ENCODE assay signal across 31 mouse cellular contexts in the genomic region with DNA sequence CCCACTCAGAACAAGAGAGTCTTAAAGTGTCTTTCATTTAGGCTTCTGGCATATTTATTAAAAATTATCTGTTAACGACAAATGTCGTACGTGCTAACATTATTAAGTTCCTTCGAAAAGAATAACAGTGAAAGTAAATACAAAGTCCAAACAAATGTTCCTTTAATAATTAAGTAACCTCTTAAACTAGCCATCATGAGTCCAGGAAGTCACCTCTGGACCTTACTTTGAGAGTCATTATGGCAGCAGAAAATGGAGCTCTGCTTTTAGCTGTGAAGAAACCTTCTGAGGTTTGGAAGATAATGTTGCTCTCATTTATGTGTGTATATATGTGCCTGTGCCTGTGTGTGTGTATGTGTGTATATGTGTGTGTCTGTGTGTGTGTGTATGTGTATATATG. TPM values are rescaled to one million over a fixed set of nuclear protein-coding genes. Genes with fewer than 3 reads are reported as not detected.
"Had no signal": no experiment of that assay in that cellular context is flagged by ENCODE, and none has a peak within 500 bp of the region (broad histone marks: within the 10 kb centered on the region; RNA-seq: fewer than 3 reads in every experiment).

No protein-coding gene starts in this region.

- H3K9me3 ChIP-seq: embryonic facial prominence, embryonic 10.5 days; embryonic facial prominence, embryonic 12.5 days; embryonic facial prominence, embryonic 13.5 days; embryonic facial prominence, embryonic 15.5 days; forebrain, embryonic 12.5 days; forebrain, embryonic 13.5 days; forebrain, embryonic 15.5 days had no signal

- DNase-seq: cerebellum, adult 2 months; cerebellum, adult 8-10 months; cerebellum, adult 9-10 months; cerebellum, adult 9-11 months; cerebellum, postnatal 10 days; cerebellum, postnatal 14 days; cerebellum, postnatal 25 days; cerebellum, postnatal 36 days; embryo, embryonic 11 days; forebrain, postnatal 0 days; gastrocnemius, adult 2 months; gastrocnemius, postnatal 10 days; gastrocnemius, postnatal 14 days; gastrocnemius, postnatal 25 days; gastrocnemius, postnatal 36 days; heart, adult 18-20 months had no signal

- H3K4me1 ChIP-seq: embryonic facial prominence, embryonic 10.5 days; embryonic facial prominence, embryonic 12.5 days; embryonic facial prominence, embryonic 13.5 days; embryonic facial prominence, embryonic 15.5 days; forebrain, embryonic 10.5 days; forebrain, embryonic 12.5 days; forebrain, embryonic 13.5 days; forebrain, embryonic 15.5 days had no signal

- H3K27me3 ChIP-seq: embryonic facial prominence, embryonic 12.5 days; embryonic facial prominence, embryonic 13.5 days; embryonic facial prominence, embryonic 15.5 days; forebrain, embryonic 12.5 days; forebrain, embryonic 13.5 days; forebrain, embryonic 15.5 days had no signal

- H3K4me2 ChIP-seq: embryonic facial prominence, embryonic 12.5 days; embryonic facial prominence, embryonic 13.5 days; embryonic facial prominence, embryonic 15.5 days; forebrain, embryonic 12.5 days; forebrain, embryonic 13.5 days; forebrain, embryonic 15.5 days had no signal

- H3K27ac ChIP-seq: embryonic facial prominence, embryonic 10.5 days; embryonic facial prominence, embryonic 12.5 days; embryonic facial prominence, embryonic 13.5 days; embryonic facial prominence, embryonic 15.5 days; forebrain, embryonic 10.5 days; forebrain, embryonic 12.5 days; forebrain, embryonic 13.5 days; forebrain, embryonic 15.5 days; gastrocnemius, adult 2 months had no signal

- H3K9ac ChIP-seq: embryonic facial prominence, embryonic 12.5 days; embryonic facial prominence, embryonic 13.5 days; embryonic facial prominence, embryonic 15.5 days; forebrain, embryonic 12.5 days; forebrain, embryonic 13.5 days; forebrain, embryonic 15.5 days; forebrain, postnatal 0 days had no signal

- H3K4me3 ChIP-seq: embryonic facial prominence, embryonic 10.5 days; embryonic facial prominence, embryonic 12.5 days; embryonic facial prominence, embryonic 13.5 days; embryonic facial prominence, embryonic 15.5 days; erythroblast, embryonic 14.5 days; forebrain, embryonic 10.5 days; forebrain, embryonic 12.5 days; forebrain, embryonic 13.5 days; forebrain, embryonic 15.5 days; gastrocnemius, adult 2 months had no signal

- ATAC-seq: forebrain, embryonic 13.5 days; forebrain, embryonic 14.5 days; forebrain, embryonic 15.5 days; forebrain, embryonic 16.5 days; forebrain, postnatal 0 days had no signal

RNA-seq across cellular contexts. Expression of gene Clip4, which starts 35.6 kb away (rescaled TPM):
- polyA plus RNA-seq: erythroblast, embryonic 14.5 days had no signal

RNA-seq across cellular contexts. Expression of gene Pcare, which starts 51.2 kb away (rescaled TPM):
- polyA plus RNA-seq: cerebellum, adult 2 months; embryonic facial prominence, embryonic 10.5 days; embryonic facial prominence, embryonic 11.5 days; embryonic facial prominence, embryonic 12.5 days; embryonic facial prominence, embryonic 13.5 days; embryonic facial prominence, embryonic 14.5 days; embryonic facial prominence, embryonic 15.5 days; erythroblast, embryonic 14.5 days; forebrain, embryonic 10.5 days; forebrain, embryonic 11.5 days; forebrain, embryonic 12.5 days; forebrain, embryonic 13.5 days; forebrain, embryonic 14.5 days; forebrain, embryonic 15.5 days; forebrain, embryonic 16.5 days; forebrain, postnatal 0 days; gonadal fat pad, adult 2 months had no signal
